Mouse (Mus musculus): Measurements from ENCODE around the gene Gdf15.

DNA sequence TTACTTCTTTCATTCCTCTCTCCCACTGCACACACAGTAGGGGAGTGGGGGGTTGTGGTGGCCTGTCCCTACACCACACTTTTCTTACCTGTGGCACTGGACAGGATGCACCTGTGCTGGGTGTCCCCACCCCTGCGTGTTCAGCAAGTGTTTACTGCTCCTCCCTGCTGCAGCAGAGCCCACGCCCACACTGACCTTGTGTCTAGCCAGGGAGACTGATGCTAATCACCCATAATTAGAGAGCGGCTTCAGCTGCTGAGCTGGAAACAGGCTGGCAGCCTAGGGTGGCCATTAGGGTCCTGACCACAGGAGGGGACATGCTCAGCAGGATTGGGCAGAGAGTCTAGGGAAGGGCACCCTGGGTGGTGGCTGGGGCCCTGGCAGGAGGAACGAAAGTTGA, 42.5 kb upstream of the Gdf15 start:
- TF ChIP-seq CTCF (IDR thresholded peaks at IDR 0.05; ENCODE audit: low read depth) (no peak), EP300 (IDR thresholded peaks at IDR 0.05; ENCODE audit: low read depth) (no peak)
